Mouse (Mus musculus): ENCODE measurements at regions not wholly inside any gene's neighbourhood (a gene's known extent, or its start where the extent isn't known, plus 50 kb on each side); places are given as distances from the start of the nearest gene placed in this dataset.

DNA sequence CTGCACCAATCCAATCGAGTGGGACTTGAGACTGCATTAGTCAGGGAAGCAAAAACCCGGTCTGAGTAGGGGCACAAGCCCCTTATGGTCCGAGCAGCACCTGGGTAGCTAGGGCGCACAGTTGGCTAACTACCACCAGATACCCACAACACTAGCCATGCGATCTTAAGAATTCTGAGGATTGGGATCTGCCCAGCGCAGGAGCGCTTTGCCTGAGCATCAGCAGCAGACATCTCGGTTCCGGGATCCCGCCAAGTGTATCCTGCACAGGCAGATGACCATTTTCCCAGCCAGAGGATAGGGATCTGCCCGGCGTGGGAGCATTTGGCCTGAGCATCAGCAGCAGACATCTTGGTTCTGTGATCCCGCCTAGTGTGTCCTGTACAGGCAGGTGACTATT is 61.7 kb downstream of the Gm7951 start:
- DNase-seq: peak; percentile 3 to 20

Measured in lung, postnatal 4 days (tissue).